Mouse (Mus musculus): ENCODE data around the gene Mindy2. TPM values are rescaled to one million over a fixed set of nuclear protein-coding genes. Genes with fewer than 3 reads are reported as not detected.

Gene Mindy2
- polyA plus RNA-seq, 1 experiment from 2014 or later, result 9.5 TPM

GRCm38 (mm10) chr9:70664847-70665246, 7.9 kb upstream of the Mindy2 start:
- H3K4me1 ChIP-seq (replicated peaks; ENCODE audit: control insufficient read depth, insufficient read depth, low read length), result no peaks in the 10 kb centered on the region
- no peak for ATAC-seq
- no peak overlapping the region for H3K9ac ChIP-seq (ENCODE audit: low read depth, low read length)
- H3K36me3 ChIP-seq (ENCODE audit: control insufficient read depth, insufficient read depth), result no peaks in the 10 kb centered on the region
- H3K4me2 ChIP-seq (replicated peaks; ENCODE audit: low read depth), result no peak overlapping the region
- H3K9me3 ChIP-seq (ENCODE audit: control insufficient read depth), result no peaks in the 10 kb centered on the region
- 81% methylated on average over 4 of the region's 4 CpGs for WGBS
- H3K27ac ChIP-seq (ENCODE audit: low read depth, low read length), result no peak overlapping the region
- H3K4me3 ChIP-seq (ENCODE audit: low read depth, low read length), result no peak overlapping the region
- H3K27me3 ChIP-seq (replicated peaks; ENCODE audit: control insufficient read depth, insufficient read depth, low read length), result no peaks in the 10 kb centered on the region
- TF ChIP-seq CTCF (IDR thresholded peaks at IDR 0.05; ENCODE audit: low read depth), result no peak

- H3K4me2 ChIP-seq (replicated peaks; ENCODE audit: low read depth), result no peak overlapping the region
- H3K4me1 ChIP-seq (replicated peaks; ENCODE audit: control insufficient read depth, insufficient read depth, low read length), result no peaks in the 10 kb centered on the region
- H3K27me3 ChIP-seq (replicated peaks; ENCODE audit: control insufficient read depth, insufficient read depth, low read length), result no peaks in the 10 kb centered on the region
- no peak overlapping the region for H3K27ac ChIP-seq (ENCODE audit: low read depth, low read length)
- no peaks in the 10 kb centered on the region for H3K9me3 ChIP-seq (ENCODE audit: control insufficient read depth)
- H3K9ac ChIP-seq (ENCODE audit: low read depth, low read length), result no peak overlapping the region
- H3K4me3 ChIP-seq (ENCODE audit: low read depth, low read length), result no peak overlapping the region
- WGBS, result 81% methylated on average over 2 of the region's 2 CpGs
- no peak for TF ChIP-seq CTCF (IDR thresholded peaks at IDR 0.05; ENCODE audit: low read depth)
- no peaks in the 10 kb centered on the region for H3K36me3 ChIP-seq (ENCODE audit: control insufficient read depth, insufficient read depth)
- no peak for ATAC-seq
Observed at GRCm38 (mm10) chr9:70658266-70658665, 1.3 kb upstream of the Mindy2 start.

- WGBS, result under 1% methylated on average over 65 of the region's 72 CpGs
- peak; percentile 59 for ATAC-seq
- Histone ChIP-seq H3K4me3 (ENCODE audit: low read depth, low read length) (peak within 1 kb of the TSS; percentile 92), H3K9me3 (ENCODE audit: control insufficient read depth) (no peaks in the 10 kb centered on the region), H3K4me1 (replicated peaks; ENCODE audit: control insufficient read depth, insufficient read depth, low read length) (no peaks in the 10 kb centered on the region; the same call in 1 of the 2 replicates), H3K9ac (ENCODE audit: low read depth, low read length) (peak within 1 kb of the TSS; percentile 95), H3K4me2 (replicated peaks; ENCODE audit: low read depth) (peak within 1 kb of the TSS; percentile 81), H3K27ac (ENCODE audit: low read depth, low read length) (peak within 1 kb of the TSS; percentile 95), H3K36me3 (ENCODE audit: control insufficient read depth, insufficient read depth) (no peaks in the 10 kb centered on the region), H3K27me3 (replicated peaks; ENCODE audit: control insufficient read depth, insufficient read depth, low read length) (no peaks in the 10 kb centered on the region)
- no peak for TF ChIP-seq CTCF (IDR thresholded peaks at IDR 0.05; ENCODE audit: low read depth)
Observed at GRCm38 (mm10) chr9:70656130-70657007, 605 bp downstream of the Mindy2 start, which contains the start of gene Gm10642. Gene Gm10642 (plus strand): TSS chr9:70656251.

GRCm38 (mm10) chr9:70655764-70656129, 1.2 kb downstream of the Mindy2 start:
- Histone ChIP-seq H3K4me2 (replicated peaks; ENCODE audit: low read depth) (peak overlapping the region; percentile 81), H3K4me1 (replicated peaks; ENCODE audit: control insufficient read depth, insufficient read depth, low read length) (no peaks in the 10 kb centered on the region; the same call in 1 of the 2 replicates), H3K4me3 (ENCODE audit: low read depth, low read length) (peak overlapping the region; percentile 92), H3K36me3 (ENCODE audit: control insufficient read depth, insufficient read depth) (no peaks in the 10 kb centered on the region), H3K9ac (ENCODE audit: low read depth, low read length) (no peak overlapping the region), H3K27me3 (replicated peaks; ENCODE audit: control insufficient read depth, insufficient read depth, low read length) (no peaks in the 10 kb centered on the region), H3K9me3 (ENCODE audit: control insufficient read depth) (no peaks in the 10 kb centered on the region), H3K27ac (ENCODE audit: low read depth, low read length) (no peak overlapping the region)
- WGBS, result 25% methylated on average over 2 of the region's 2 CpGs
- ATAC-seq, result no peak
- TF ChIP-seq CTCF (IDR thresholded peaks at IDR 0.05; ENCODE audit: low read depth), result no peak

- H3K4me1 ChIP-seq (replicated peaks; ENCODE audit: control insufficient read depth, insufficient read depth, low read length), result no peaks in the 10 kb centered on the region; the same call in 1 of the 2 replicates
- no peak overlapping the region for H3K4me3 ChIP-seq (ENCODE audit: low read depth, low read length)
Observed at GRCm38 (mm10) chr9:70654496-70654895, 2.5 kb downstream of the Mindy2 start.

GRCm38 (mm10) chr9:70653875-70654274, 3.1 kb downstream of the Mindy2 start:
- WGBS, result 45% methylated on average over 2 of the region's 2 CpGs
- Histone ChIP-seq H3K36me3 (ENCODE audit: control insufficient read depth, insufficient read depth) (peaks cover 9% of the 10 kb centered on the region; the same call in 1 of the 2 replicates), H3K27ac (ENCODE audit: low read depth, low read length) (no peak overlapping the region), H3K9ac (ENCODE audit: low read depth, low read length) (no peak overlapping the region), H3K4me3 (ENCODE audit: low read depth, low read length) (no peak overlapping the region), H3K4me1 (replicated peaks; ENCODE audit: control insufficient read depth, insufficient read depth, low read length) (no peaks in the 10 kb centered on the region; the same call in 1 of the 2 replicates), H3K9me3 (ENCODE audit: control insufficient read depth) (no peaks in the 10 kb centered on the region), H3K27me3 (replicated peaks; ENCODE audit: control insufficient read depth, insufficient read depth, low read length) (no peaks in the 10 kb centered on the region), H3K4me2 (replicated peaks; ENCODE audit: low read depth) (peak overlapping the region; percentile 81)
- no peak for ATAC-seq
- no peak for TF ChIP-seq CTCF (IDR thresholded peaks at IDR 0.05; ENCODE audit: low read depth)

More at GRCm38 (mm10) chr9:70654496-70654895, 2.5 kb downstream of the Mindy2 start:
- Histone ChIP-seq H3K27ac (ENCODE audit: low read depth, low read length) (no peak overlapping the region), H3K27me3 (replicated peaks; ENCODE audit: control insufficient read depth, insufficient read depth, low read length) (no peaks in the 10 kb centered on the region), H3K9ac (ENCODE audit: low read depth, low read length) (no peak overlapping the region), H3K36me3 (ENCODE audit: control insufficient read depth, insufficient read depth) (peaks cover 6% of the 10 kb centered on the region; the same call in 1 of the 2 replicates), H3K4me2 (replicated peaks; ENCODE audit: low read depth) (peak overlapping the region; percentile 81), H3K9me3 (ENCODE audit: control insufficient read depth) (no peaks in the 10 kb centered on the region)
- TF ChIP-seq CTCF (IDR thresholded peaks at IDR 0.05; ENCODE audit: low read depth), result no peak
- ATAC-seq, result no peak
- WGBS, result 79% methylated on average over 4 of the region's 4 CpGs
